In the genomic region with DNA sequence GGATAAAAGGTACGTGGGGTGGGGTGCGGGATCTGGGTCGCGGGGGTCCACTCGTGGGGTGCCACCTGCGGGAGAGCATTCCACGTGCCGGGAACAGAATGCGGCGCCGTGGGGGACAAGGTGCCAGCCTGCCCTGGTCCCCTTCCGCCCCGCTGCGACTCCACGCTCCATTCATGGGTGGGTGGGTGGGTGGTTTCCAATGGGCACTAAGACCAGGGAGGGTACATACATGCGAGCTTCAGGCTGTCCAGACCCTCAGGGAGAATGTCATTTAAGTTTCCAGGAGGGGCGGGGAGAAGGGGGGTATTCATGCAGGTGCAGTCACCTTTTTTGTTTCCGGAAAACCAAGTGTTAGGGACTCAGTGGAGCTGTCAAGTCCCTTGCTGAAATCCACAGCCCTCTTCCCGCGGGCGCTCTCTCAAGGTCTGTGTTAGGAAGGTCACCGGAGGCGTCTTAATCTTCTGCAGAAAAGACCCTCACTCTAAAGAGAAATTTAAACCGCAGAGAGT, we compare ENCODE assay signal across 8 mouse cellular contexts. TPM values are rescaled to one million over a fixed set of nuclear protein-coding genes. Genes with fewer than 3 reads are reported as not detected.
DNase-seq lines count a peak whose midpoint lies in the region; ATAC-seq and TF ChIP-seq lines count a peak whose summit lies in the region.

No protein-coding gene starts in this region.

- peak overlapping the region; percentile 94 for H3K4me2 ChIP-seq in embryonic facial prominence, embryonic 12.5 days (replicated peaks)
- H3K4me2 ChIP-seq in intestine, embryonic 16.5 days (ENCODE audit: low read depth, low read length) = peak overlapping the region; percentile 98
- H3K4me2 ChIP-seq in neural tube, embryonic 15.5 days = peak overlapping the region; percentile 71

- H3K9me3 ChIP-seq in E14TG2a.4 (ENCODE audit: low read length) = peaks cover under 1% of the 10 kb centered on the region; the same call in 1 of the 2 replicates
- H3K9me3 ChIP-seq in embryonic facial prominence, embryonic 12.5 days = no peaks in the 10 kb centered on the region
- H3K9me3 ChIP-seq in intestine, embryonic 16.5 days (ENCODE audit: control insufficient read depth, low read length) = no peaks in the 10 kb centered on the region
- H3K9me3 ChIP-seq in neural tube, embryonic 15.5 days (replicated peaks) = no peaks in the 10 kb centered on the region

- 6% methylated on average over 24 of the region's 24 CpGs for WGBS in embryonic facial prominence, embryonic 12.5 days
- WGBS in intestine, embryonic 16.5 days = 14% methylated on average over 21 of the region's 24 CpGs
- WGBS in neural tube, embryonic 15.5 days = 5% methylated on average over 24 of the region's 24 CpGs

- H3K4me1 ChIP-seq in E14TG2a.4 (replicated peaks; ENCODE audit: low read depth, low read length) = peaks cover 26% of the 10 kb centered on the region
- 0 out of 2 replicates have a peak, but pooled peaks cover 4% of the 10 kb centered on the region for H3K4me1 ChIP-seq in embryonic facial prominence, embryonic 12.5 days
- H3K4me1 ChIP-seq in intestine, embryonic 16.5 days (ENCODE audit: control insufficient read depth, insufficient read depth, low read length) = no peaks in the 10 kb centered on the region
- H3K4me1 ChIP-seq in neural tube, embryonic 15.5 days = peaks cover 27% of the 10 kb centered on the region

- intact Hi-C loops in gastrocnemius, adult 2 months (cut with DNase I) = no loop called here

- no peaks in the 10 kb centered on the region for H3K36me3 ChIP-seq in E14TG2a.4 (ENCODE audit: insufficient read depth, low read length)
- H3K36me3 ChIP-seq in embryonic facial prominence, embryonic 12.5 days = no peaks in the 10 kb centered on the region
- H3K36me3 ChIP-seq in intestine, embryonic 16.5 days (ENCODE audit: control insufficient read depth, insufficient read depth, low read length) = no peaks in the 10 kb centered on the region
- no peaks in the 10 kb centered on the region for H3K36me3 ChIP-seq in neural tube, embryonic 15.5 days

- ATAC-seq in embryonic facial prominence, embryonic 12.5 days (ENCODE audit: insufficient number of reproducible peaks, insufficient read depth, low FRiP score, low TSS enrichment) = no peak
- peak; percentile 23; the same call in 1 of the 2 replicates for ATAC-seq in intestine, embryonic 16.5 days
- peak; percentile 62 for ATAC-seq in neural tube, embryonic 15.5 days (ENCODE audit: low FRiP score)

- H3K27ac ChIP-seq in gastrocnemius, adult 2 months = no peak overlapping the region
- no peak overlapping the region for H3K27ac ChIP-seq in embryonic facial prominence, embryonic 12.5 days
- H3K27ac ChIP-seq in intestine, embryonic 16.5 days (ENCODE audit: low read length) = no peak overlapping the region
- peak overlapping the region; percentile 72 for H3K27ac ChIP-seq in neural tube, embryonic 15.5 days (replicated peaks)

- peaks cover 45% of the 10 kb centered on the region for H3K27me3 ChIP-seq in E14TG2a.4 (ENCODE audit: insufficient read depth, low read length)
- H3K27me3 ChIP-seq in embryonic facial prominence, embryonic 12.5 days = peaks cover 24% of the 10 kb centered on the region
- no peaks in the 10 kb centered on the region; the same call in 1 of the 2 replicates for H3K27me3 ChIP-seq in intestine, embryonic 16.5 days (replicated peaks; ENCODE audit: control insufficient read depth, insufficient read depth, low read length)
- no peaks in the 10 kb centered on the region for H3K27me3 ChIP-seq in neural tube, embryonic 15.5 days (replicated peaks)

- peak overlapping the region; percentile 65 for H3K4me3 ChIP-seq in gastrocnemius, adult 2 months
- peak overlapping the region; percentile 74 for H3K4me3 ChIP-seq in E14TG2a.4 (replicated peaks; ENCODE audit: low read length)
- peak overlapping the region; percentile 59 for H3K4me3 ChIP-seq in embryonic facial prominence, embryonic 12.5 days
- H3K4me3 ChIP-seq in intestine, embryonic 16.5 days (ENCODE audit: low read length) = peak overlapping the region; percentile 63
- peak overlapping the region; percentile 59 for H3K4me3 ChIP-seq in neural tube, embryonic 15.5 days (replicated peaks)

- H3K9ac ChIP-seq in embryonic facial prominence, embryonic 12.5 days = peak overlapping the region; percentile 64
- peak overlapping the region; percentile 72 for H3K9ac ChIP-seq in intestine, embryonic 16.5 days (ENCODE audit: low read depth, low read length)
- H3K9ac ChIP-seq in neural tube, embryonic 15.5 days (replicated peaks) = peak overlapping the region; percentile 59

- no peak for DNase-seq in gastrocnemius, adult 2 months
- DNase-seq in gastrocnemius, postnatal 4 days (ENCODE audit: low spot score in 2 of 2) = no peak
- DNase-seq in T-cell, adult 2 months (ENCODE audit: low spot score) = no peak
- DNase-seq in layer of hippocampus, adult 9-10 months (ENCODE audit: low spot score) = no peak

- TF ChIP-seq CTCF in gastrocnemius, adult 2 months (IDR thresholded peaks at IDR 0.05) = no peak
- no peak for TF ChIP-seq CTCF in E14TG2a.4 (conservative IDR thresholded peaks at IDR 0.05; ENCODE audit: low read length)

RNA-seq across cellular contexts. Expression of gene Rapgef4, which starts 0.4 kb away (rescaled TPM):
- 1 to 10 TPM; 1.8 to 3.2 TPM for total RNA-seq in gastrocnemius, adult 2 months (2021)
- total RNA-seq in gastrocnemius, postnatal 4 days (2021) = 1 to 10 TPM; 5.8 to 6.1 TPM
- 3.1 and 3.6 TPM in 2 replicates for polyA plus RNA-seq in embryonic facial prominence, embryonic 12.5 days (2016; fragmentation: Nextera tagmentation; extraction: Ambion mirVana)
- 1.9 and 2.8 TPM in 2 replicates for polyA plus RNA-seq in intestine, embryonic 16.5 days (2015; fragmentation: Nextera tagmentation; extraction: Ambion mirVana)
- polyA plus RNA-seq in neural tube, embryonic 15.5 days (2015; fragmentation: Nextera tagmentation; extraction: Ambion mirVana) = 42.7 and 45.3 TPM in 2 replicates
